Mouse (Mus musculus) skeletal muscle tissue, adult 2 months (tissue): ENCODE results near the gene Lamb2.

Source experiments
- DNase-seq: peaks from one replicate; pipeline ENCODE4 v3.0.0-alpha.2; 2012; ENCODE audit warnings: low read depth, low spot score

Gene Lamb2

GRCm38 (mm10) chr9:108491286-108491580, 11.7 kb downstream of the Lamb2 start:
- no peak for DNase-seq

GRCm38 (mm10) chr9:108492043-108492750, 12.7 kb downstream of the Lamb2 start:
- peak; percentile 67 for DNase-seq

- no peak for DNase-seq
Observed at GRCm38 (mm10) chr9:108493246-108493645, 13.7 kb downstream of the Lamb2 start.

GRCm38 (mm10) chr9:108494146-108494825, 14.8 kb downstream of the Lamb2 start:
- DNase-seq, result no peak

- no peak for DNase-seq
Observed at GRCm38 (mm10) chr9:108494905-108495304, 15.4 kb downstream of the Lamb2 start.

GRCm38 (mm10) chr9:108499231-108499630, 19.7 kb downstream of the Lamb2 start:
- DNase-seq, result no peak

GRCm38 (mm10) chr9:108499943-108500342, 20.4 kb downstream of the Lamb2 start:
- DNase-seq, result no peak

GRCm38 (mm10) chr9:108506901-108507300, 27.4 kb downstream of the Lamb2 start:
- no peak for DNase-seq

GRCm38 (mm10) chr9:108507619-108508434, 28.3 kb downstream of the Lamb2 start, which contains the start of gene Qars:
TSS of gene Qars (plus strand) at chr9:108507706.
- peak; percentile 93 for DNase-seq

GRCm38 (mm10) chr9:108508776-108509175, 29.2 kb downstream of the Lamb2 start:
- no peak for DNase-seq

- peak; percentile 98 for DNase-seq
Observed at GRCm38 (mm10) chr9:108516380-108517251, 37.1 kb downstream of the Lamb2 start, which contains the start of gene Qrich1. TSS of gene Qrich1 (plus strand) at chr9:108516806.

GRCm38 (mm10) chr9:108517253-108517930, 37.9 kb downstream of the Lamb2 start:
- DNase-seq, result peak; percentile 50

GRCm38 (mm10) chr9:108517931-108518332, 38.4 kb downstream of the Lamb2 start:
- no peak for DNase-seq

- no peak for DNase-seq
Observed at GRCm38 (mm10) chr9:108521604-108522003, 42.1 kb downstream of the Lamb2 start.

GRCm38 (mm10) chr9:108523341-108523740, 43.8 kb downstream of the Lamb2 start:
- no peak for DNase-seq

GRCm38 (mm10) chr9:108525400-108525799, 45.9 kb downstream of the Lamb2 start:
- no peak for DNase-seq

- DNase-seq, result no peak
Observed at GRCm38 (mm10) chr9:108530954-108531353, 51.4 kb downstream of the Lamb2 start.

- no peak for DNase-seq
Observed at GRCm38 (mm10) chr9:108531496-108531895, 52.0 kb downstream of the Lamb2 start.
